Mouse (Mus musculus) bone marrow, adult 2 months (tissue): ENCODE data around the gene Mef2b.

ENCODE experiments used
- CTCF ChIP-seq: fragments of 200-500 bp; IDR thresholded peaks from 2 replicates; pipeline ENCODE4 v1.5.1; 2011; ENCODE audit warnings: low read length, control low read depth; ENCODE audit not compliant: control insufficient read depth, insufficient read depth
- POLR2A ChIP-seq: fragments of 200-500 bp; IDR thresholded peaks from 2 replicates; pipeline ENCODE4 v1.6.1; 2011; ENCODE audit warnings: low read depth, mild to moderate bottlenecking, control low read depth, low read length, borderline replicate concordance; ENCODE audit not compliant: control insufficient read depth

DNA sequence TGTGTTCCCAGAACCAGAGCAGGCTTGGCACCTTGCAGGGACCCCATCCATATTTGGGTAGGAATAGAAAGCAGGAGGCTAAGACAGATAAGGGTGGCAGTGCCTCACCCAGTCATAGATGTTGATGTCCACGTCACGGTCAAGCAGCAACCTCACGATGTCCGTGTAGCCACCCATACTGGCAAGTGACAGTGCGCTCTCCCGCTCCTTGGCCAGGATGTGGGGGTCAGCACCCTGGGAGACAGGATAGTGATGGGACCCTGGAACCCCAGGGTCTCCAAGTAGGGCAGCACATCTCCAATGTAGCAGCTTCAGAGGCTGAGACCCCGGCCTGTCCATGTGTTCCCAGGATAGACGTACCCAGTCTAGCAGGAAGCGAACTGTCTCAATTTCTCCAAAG, 4.6 kb upstream of the Mef2b start:
- TF ChIP-seq POLR2A (no peak), CTCF (no peak)
